Mouse (Mus musculus) E14TG2a.4 (cell line): ENCODE data around the gene Ephx1.
"Not testable (repeated sequence)": the region's sequence is repeated elsewhere in the genome, so short reads cannot be mapped to it uniquely, and the experiment has no call there.

ENCODE experiments used
- H3K27me3 ChIP-seq: 2 replicates; pipeline ENCODE4 v1.6.1; 2014; ENCODE audit warnings: low read length, control low read depth; ENCODE audit not compliant: insufficient read depth
- H3K36me3 ChIP-seq: 2 replicates; pipeline ENCODE4 v1.6.1; 2014; ENCODE audit warnings: low read length, control low read depth; ENCODE audit not compliant: insufficient read depth
- H3K4me1 ChIP-seq: replicated peaks from 2 replicates; pipeline ENCODE4 v1.6.1; 2014; ENCODE audit warnings: low read depth, low read length, control low read depth
- H3K4me3 ChIP-seq: replicated peaks from 2 replicates; pipeline ENCODE4 v1.5.1; 2014; ENCODE audit warnings: mild to moderate bottlenecking, low read length
- H3K9me3 ChIP-seq: 2 replicates; pipeline ENCODE4 v1.6.1; 2014; ENCODE audit warnings: low read length, control low read depth
- CTCF ChIP-seq: conservative IDR thresholded peaks from 2 replicates; pipeline ENCODE4 v1.5.1; 2014; ENCODE audit warnings: low read length
- NANOG ChIP-seq: IDR thresholded peaks from 2 replicates; pipeline ENCODE4 v1.6.1; 2014; ENCODE audit warnings: borderline replicate concordance, low read length, mixed read lengths
- POU5F1 ChIP-seq: IDR thresholded peaks from 2 replicates; pipeline ENCODE4 v1.6.1; 2014; ENCODE audit warnings: low read length, borderline replicate concordance

The Ephx1 gene

GRCm38 (mm10) chr1:181049328-181049842 is 28.7 kb upstream of the Ephx1 start:
- no peaks in the 10 kb centered on the region for H3K27me3 ChIP-seq
- no peak for TF ChIP-seq POU5F1
- peak; percentile 51 for TF ChIP-seq CTCF
- H3K4me3 ChIP-seq = no peak overlapping the region
- H3K36me3 ChIP-seq = no peaks in the 10 kb centered on the region
- H3K9me3 ChIP-seq = no peaks in the 10 kb centered on the region
- H3K4me1 ChIP-seq = no peaks in the 10 kb centered on the region

- Histone ChIP-seq H3K36me3 (no peaks in the 10 kb centered on the region), H3K9me3 (no peaks in the 10 kb centered on the region), H3K27me3 (no peaks in the 10 kb centered on the region), H3K4me3 (no peak overlapping the region), H3K4me1 (no peaks in the 10 kb centered on the region)
- TF ChIP-seq POU5F1 = no peak
- TF ChIP-seq NANOG = no peak
- TF ChIP-seq CTCF = no peak
Measured at GRCm38 (mm10) chr1:181047520-181047919, 26.8 kb upstream of the Ephx1 start.

GRCm38 (mm10) chr1:181039652-181040051 is 18.9 kb upstream of the Ephx1 start:
- Histone ChIP-seq H3K27me3 (peaks cover 6% of the 10 kb centered on the region; the same call in 1 of the 2 replicates), H3K4me1 (peaks cover 9% of the 10 kb centered on the region), H3K4me3 (no peak overlapping the region), H3K9me3 (peaks cover 7% of the 10 kb centered on the region), H3K36me3 (no peaks in the 10 kb centered on the region)
- TF ChIP-seq CTCF (peak; percentile 60), POU5F1 (no peak)

- H3K27me3 ChIP-seq = peaks cover 6% of the 10 kb centered on the region; the same call in 1 of the 2 replicates
Measured at GRCm38 (mm10) chr1:181037623-181038022, 16.9 kb upstream of the Ephx1 start.

GRCm38 (mm10) chr1:181035015-181035778 is 14.5 kb upstream of the Ephx1 start:
- not testable (repeated sequence) for H3K4me3 ChIP-seq, H3K27me3 ChIP-seq, H3K4me1 ChIP-seq, H3K36me3 ChIP-seq
- H3K9me3 ChIP-seq = peaks cover 50% of the 10 kb centered on the region

More at GRCm38 (mm10) chr1:181037623-181038022, 16.9 kb upstream of the Ephx1 start:
- H3K4me1 ChIP-seq = peaks cover 9% of the 10 kb centered on the region
- H3K4me3 ChIP-seq = no peak overlapping the region
- no peaks in the 10 kb centered on the region for H3K36me3 ChIP-seq
- TF ChIP-seq NANOG = no peak
- TF ChIP-seq CTCF = no peak
- no peak for TF ChIP-seq POU5F1
- H3K9me3 ChIP-seq = peaks cover 26% of the 10 kb centered on the region

DNA sequence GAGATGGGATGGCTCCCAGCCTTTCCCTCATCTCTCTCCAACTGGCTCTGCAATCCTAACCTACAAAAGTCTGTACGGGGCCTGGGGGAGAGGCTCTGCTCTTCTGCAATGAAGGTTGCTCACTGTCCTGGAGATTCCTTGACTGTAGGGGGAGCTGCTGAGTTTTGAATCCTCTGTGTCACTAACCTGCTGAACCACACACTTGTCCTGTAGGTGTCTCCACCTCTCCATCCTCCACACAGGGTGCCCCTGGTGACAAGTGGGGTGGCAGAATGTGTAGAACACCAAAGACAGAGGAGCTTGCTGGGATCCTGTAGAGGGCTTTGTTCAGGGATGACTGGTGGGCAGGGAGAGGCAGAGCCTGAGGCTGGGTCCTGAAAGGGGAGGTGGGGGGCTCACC is 1.6 kb upstream of the Ephx1 start:
- TF ChIP-seq CTCF (peak; percentile 73), POU5F1 (no peak), NANOG (no peak)
- Histone ChIP-seq H3K4me3 (no peak overlapping the region), H3K36me3 (no peaks in the 10 kb centered on the region), H3K9me3 (no peaks in the 10 kb centered on the region), H3K4me1 (peaks cover 12% of the 10 kb centered on the region), H3K27me3 (peaks cover 24% of the 10 kb centered on the region)

- TF ChIP-seq POU5F1 (no peak), CTCF (no peak), NANOG (no peak)
- peaks cover 16% of the 10 kb centered on the region for H3K4me1 ChIP-seq
Measured at GRCm38 (mm10) chr1:181021488-181021865, 773 bp upstream of the Ephx1 start.

GRCm38 (mm10) chr1:181017890-181018420 is 2.7 kb downstream of the Ephx1 start:
- Histone ChIP-seq H3K27me3 (peaks cover 41% of the 10 kb centered on the region), H3K4me3 (peak overlapping the region; percentile 82), H3K9me3 (no peaks in the 10 kb centered on the region), H3K36me3 (peaks cover 4% of the 10 kb centered on the region; the same call in 1 of the 2 replicates), H3K4me1 (peaks cover 43% of the 10 kb centered on the region)
- TF ChIP-seq POU5F1 (no peak), NANOG (no peak), CTCF (no peak)

More at GRCm38 (mm10) chr1:181021488-181021865, 773 bp upstream of the Ephx1 start:
- Histone ChIP-seq H3K4me3 (no peak overlapping the region), H3K9me3 (no peaks in the 10 kb centered on the region), H3K27me3 (peaks cover 28% of the 10 kb centered on the region), H3K36me3 (no peaks in the 10 kb centered on the region)

DNA sequence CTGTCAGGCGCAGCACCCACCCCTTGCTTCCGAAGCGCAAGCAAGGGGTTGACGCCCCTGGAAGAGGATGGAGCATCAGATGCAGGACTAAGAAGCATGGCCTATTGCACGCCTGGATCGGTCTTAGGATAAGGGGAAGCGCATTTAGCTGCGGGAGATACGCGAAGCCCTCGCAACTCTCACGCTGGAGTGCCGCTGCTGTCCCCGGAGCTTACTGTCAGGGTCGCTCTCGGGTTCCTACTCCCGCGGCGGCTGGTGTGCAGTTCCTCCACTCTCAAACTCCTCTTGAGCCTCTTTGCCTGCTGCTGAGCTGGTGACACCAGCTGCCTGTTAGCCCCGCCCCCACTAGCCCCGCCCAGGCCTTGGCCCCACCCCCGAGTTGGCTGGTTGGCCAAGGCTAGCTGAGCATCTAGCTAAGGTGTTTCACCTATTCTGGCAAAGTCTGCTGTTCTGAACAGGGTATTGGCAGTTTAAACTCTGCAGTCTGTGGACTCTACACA is 3.4 kb downstream of the Ephx1 start:
- Histone ChIP-seq H3K9me3 (no peaks in the 10 kb centered on the region), H3K4me3 (peak overlapping the region; percentile 82), H3K36me3 (peaks cover 11% of the 10 kb centered on the region; the same call in 1 of the 2 replicates), H3K4me1 (peaks cover 43% of the 10 kb centered on the region), H3K27me3 (peaks cover 47% of the 10 kb centered on the region)
- TF ChIP-seq NANOG (no peak), CTCF (no peak), POU5F1 (no peak)
